Mouse (Mus musculus) ovary, postnatal 14 days (tissue): Measurements from ENCODE around the gene Scrt2.

Source experiments
- DNase-seq: peaks from one replicate; pipeline ENCODE4 v3.0.0; 2022; ENCODE audit warnings: low spot score

Scrt2 gene

GRCm38 (mm10) chr2:152105318-152106224 is 24.2 kb downstream of the Scrt2 start, which contains the start of gene Srxn1:
Gene Srxn1, plus strand, starts transcription at chr2:152105516.
- DNase-seq: peak; percentile 67

- DNase-seq: no peak
Measured at GRCm38 (mm10) chr2:152106225-152106595, 24.9 kb downstream of the Scrt2 start.

DNA sequence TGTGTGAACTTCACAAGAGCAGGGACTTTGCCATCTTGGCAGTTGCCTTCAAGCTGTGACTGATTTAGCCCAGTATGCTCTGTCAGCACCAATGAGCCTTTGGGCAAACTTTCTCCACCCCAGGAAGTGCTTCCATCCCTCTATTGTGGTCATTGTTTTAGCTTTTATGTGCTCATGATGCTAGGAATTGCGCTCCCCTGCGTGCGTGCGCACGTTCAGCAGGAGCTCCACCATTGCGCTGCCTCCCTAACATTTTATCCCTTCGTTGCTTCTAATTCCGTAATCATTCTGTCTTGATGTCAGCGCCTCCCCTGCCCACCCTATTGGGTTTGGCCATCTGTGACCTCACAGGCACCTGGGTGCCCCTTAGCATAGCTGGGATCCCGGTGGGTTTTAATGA is 25.3 kb downstream of the Scrt2 start:
- no peak for DNase-seq

DNA sequence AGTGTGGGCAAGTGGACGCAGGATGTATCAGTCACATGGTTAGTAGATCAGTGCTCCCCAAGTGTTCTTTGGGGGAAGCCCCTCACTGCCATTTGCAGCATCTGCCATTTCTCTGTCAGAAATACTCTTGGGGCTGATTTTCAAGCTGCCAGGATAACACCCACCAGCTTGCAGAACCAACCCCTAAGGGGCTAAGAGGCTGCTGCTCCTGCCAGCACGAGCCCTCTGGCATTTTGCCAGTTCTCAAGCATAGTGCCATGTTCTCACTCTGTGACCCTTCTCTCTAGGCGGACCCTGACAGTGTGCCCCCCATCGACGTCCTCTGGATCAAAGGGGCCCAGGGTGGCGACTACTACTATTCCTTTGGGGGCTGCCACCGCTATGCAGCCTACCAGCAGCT is 27.4 kb downstream of the Scrt2 start:
- no peak for DNase-seq

GRCm38 (mm10) chr2:152109386-152109785 is 28.1 kb downstream of the Scrt2 start:
- DNase-seq: no peak

GRCm38 (mm10) chr2:152111311-152111710 is 30.0 kb downstream of the Scrt2 start:
- no peak for DNase-seq

- DNase-seq: peak; percentile 95
Measured at GRCm38 (mm10) chr2:152111920-152112319, 30.6 kb downstream of the Scrt2 start.

- no peak for DNase-seq
Measured at GRCm38 (mm10) chr2:152112490-152112889, 31.2 kb downstream of the Scrt2 start.

DNA sequence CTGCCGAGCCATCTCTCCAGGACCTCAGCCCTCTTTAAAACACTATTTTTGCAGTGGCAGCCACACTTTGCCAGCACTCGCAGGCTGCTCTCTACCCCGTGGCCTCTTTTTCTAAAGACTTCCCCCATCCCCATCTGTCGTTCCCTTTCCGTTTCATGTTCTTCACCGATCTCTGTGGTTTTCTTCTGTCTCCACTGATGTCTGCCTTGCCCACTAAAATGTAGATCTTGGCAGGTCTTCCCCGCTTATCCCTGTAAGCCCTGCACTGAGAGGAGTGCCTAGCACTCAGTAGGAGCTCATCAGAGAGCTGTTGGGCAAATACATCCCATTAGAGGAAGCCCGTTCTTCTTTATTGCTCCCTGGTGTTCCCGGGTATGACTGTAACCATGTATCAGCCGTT is 31.6 kb downstream of the Scrt2 start:
- DNase-seq: no peak

GRCm38 (mm10) chr2:152114057-152114975 is 33.0 kb downstream of the Scrt2 start:
- DNase-seq: no peak

- DNase-seq: no peak
Measured at GRCm38 (mm10) chr2:152117694-152118093, 36.4 kb downstream of the Scrt2 start.

DNA sequence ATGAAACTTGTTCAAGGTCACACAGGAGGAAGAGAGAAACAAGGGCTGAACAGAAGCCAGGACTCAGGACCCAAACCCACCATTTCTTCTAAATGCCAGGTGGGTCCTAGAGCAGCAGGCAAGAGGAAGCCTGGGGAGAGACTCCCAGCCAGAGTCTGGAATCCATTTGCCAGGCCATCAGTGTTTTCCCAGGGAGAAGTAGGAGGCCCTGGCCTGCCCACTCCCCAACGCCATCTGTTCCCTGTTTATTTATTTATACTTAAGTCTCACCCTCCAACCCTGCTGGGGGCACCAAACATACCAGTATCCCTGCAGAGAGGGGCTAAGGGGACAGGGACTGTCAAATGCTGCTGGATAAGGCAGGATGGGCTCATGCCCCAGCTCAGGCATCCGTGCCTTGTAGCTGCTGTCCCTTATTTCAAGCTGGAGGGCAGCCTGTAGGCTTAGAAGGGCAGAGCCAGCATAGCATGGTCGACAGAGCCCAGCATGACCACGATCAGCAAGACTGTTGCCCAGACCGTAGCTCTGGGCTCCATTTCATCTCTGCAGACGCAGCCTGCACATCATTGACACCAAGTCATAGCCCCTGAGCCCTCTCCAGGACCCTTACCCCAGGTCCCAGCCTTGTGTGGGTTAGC is 38.0 kb downstream of the Scrt2 start:
- DNase-seq: no peak

DNA sequence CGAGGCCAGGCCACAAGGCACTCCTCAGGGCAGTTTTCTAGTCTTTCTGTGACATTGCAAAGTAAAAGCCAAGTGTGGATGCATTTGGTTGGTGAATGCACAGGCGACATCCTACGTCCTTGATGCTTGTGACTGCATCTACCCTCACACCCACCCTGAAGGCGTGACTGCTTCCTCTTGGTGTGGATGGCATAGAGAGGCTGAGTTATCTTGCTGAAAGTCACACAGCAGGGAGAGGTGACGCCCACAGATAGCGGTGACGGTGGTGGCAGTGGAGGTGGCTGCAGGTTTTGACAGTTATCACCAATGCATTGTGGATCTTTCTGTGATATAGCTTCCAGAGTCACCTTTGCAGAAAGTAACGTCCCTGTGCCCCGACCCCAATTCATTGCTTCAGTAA is 41.6 kb downstream of the Scrt2 start:
- no peak for DNase-seq

DNA sequence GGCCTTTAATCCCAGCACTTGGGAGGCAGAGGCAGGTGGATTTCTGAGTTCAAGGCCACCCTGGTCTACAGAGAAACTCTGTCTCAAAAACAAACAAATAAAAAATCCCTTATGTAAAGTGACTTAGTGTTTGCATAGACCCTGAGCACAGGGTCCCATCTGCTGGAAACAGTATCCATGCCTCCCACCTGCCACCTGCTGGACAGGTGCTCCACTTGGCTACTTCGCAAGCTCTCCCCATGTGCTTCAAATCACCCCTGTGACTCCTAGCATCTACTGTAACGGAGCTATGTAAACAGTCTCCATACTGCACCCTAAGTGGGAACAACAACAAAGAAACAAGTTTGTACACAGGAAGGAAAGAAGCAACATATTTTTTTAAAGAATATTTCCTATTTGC is 47.3 kb downstream of the Scrt2 start:
- DNase-seq: no peak

- no peak for DNase-seq
Measured at GRCm38 (mm10) chr2:152129778-152130177, 48.4 kb downstream of the Scrt2 start.

DNA sequence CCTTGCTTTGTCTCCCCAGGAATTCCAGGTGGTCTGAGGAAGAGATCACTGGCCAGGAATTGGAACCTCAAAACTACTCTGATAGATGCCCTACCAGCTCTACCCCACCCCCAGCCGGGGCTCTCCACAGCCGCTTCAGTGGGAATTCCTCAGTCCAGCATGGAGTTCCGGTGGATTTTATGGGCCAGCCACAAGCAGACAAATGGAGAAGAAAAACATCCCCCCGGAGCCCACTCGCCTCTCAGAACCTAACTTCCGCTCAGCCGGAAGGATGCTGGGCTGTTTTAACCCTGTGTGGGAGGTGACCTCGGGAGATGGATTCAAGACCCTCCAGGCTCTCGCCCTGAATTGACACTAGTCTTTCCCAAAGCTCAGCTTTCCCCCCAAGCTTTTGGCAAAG is 50.7 kb downstream of the Scrt2 start:
- no peak for DNase-seq

- no peak for DNase-seq
Measured at GRCm38 (mm10) chr2:152132691-152133090, 51.4 kb downstream of the Scrt2 start.

GRCm38 (mm10) chr2:152139191-152139987 is 58.1 kb downstream of the Scrt2 start:
- DNase-seq: no peak

GRCm38 (mm10) chr2:152140941-152141340 is 59.6 kb downstream of the Scrt2 start:
- no peak for DNase-seq

DNA sequence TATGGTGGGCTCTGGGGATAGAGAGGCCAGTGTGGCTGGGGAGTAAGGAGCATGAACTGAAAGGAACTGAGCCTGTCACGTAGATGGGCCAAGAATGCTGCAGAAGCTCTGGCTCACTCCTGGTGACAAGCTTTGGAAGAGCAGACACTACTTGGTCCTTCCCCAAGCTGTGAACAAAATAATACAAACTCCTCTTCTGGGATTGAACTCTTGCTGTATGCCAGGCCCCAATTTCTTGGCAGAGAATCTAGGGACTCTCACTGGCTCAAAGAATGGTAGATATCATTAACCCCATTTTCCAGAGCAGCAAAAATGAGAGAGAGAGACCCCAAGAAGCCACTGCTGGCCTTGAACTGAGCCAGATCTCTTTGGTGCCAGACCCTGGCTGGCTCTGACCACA is 60.2 kb downstream of the Scrt2 start:
- DNase-seq: no peak

DNA sequence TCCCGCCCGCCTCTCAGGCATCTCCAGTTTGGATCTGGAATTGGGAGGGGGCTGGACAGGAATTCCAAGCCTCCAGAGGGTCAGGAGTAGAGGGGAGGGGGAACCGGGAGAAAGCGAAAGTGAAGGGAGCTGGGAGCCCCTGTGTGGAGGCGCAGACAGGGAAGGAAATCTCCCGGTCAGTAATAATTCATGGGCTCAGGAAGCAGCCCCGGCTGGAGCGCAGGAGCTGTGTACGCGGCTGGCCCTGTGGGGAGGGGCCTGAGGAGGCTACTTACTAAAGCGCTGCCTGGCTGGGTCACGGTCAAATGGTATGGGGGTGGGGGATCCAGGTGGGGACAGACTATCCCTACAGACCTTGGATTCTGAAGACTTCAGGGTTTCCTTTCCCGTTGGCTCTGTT is 60.7 kb downstream of the Scrt2 start:
- DNase-seq: no peak

DNA sequence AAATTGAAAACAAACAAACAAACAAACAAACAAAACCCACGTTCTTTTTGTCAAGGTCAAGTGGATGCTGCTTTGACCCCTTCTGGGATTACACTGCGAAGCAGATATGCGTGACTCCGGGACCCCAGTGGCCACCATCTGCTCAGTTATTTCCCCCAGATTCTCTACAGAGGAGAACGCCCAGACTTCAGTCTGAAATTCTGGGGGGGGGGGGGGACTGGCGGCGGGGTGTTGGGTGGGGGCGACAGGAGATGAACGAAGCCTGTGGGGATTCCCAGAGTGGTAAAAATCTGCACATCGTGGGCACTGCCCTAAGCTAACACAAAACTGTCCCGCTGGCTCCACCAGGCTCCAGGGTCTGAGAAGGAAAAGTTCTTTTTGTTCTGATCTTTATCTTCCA is 61.2 kb downstream of the Scrt2 start:
- DNase-seq: no peak
